In the genomic region with DNA sequence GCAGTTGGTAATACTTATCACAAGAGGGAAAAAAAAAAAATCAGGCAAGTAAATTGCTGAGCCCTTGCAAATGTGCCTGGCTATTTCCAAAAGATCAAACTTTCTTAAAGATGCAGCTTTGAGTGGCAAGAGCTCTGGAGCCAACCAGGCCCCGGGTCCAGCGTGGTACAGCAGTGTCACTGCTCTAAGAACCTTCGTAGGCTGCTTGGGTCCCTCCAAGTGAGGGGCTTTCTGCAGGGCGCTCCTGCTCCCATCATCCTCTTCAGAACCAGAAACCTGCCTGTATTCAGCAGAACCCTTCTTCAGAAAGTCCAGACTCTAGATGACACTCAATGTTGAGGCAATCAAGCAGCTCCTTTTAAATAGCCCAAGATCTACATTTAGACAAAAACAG, we compare ENCODE assay signal across 9 mouse cellular contexts. TPM values are rescaled to one million over a fixed set of nuclear protein-coding genes. Genes with fewer than 3 reads are reported as not detected.
DNase-seq lines count a peak whose midpoint lies in the region; ATAC-seq lines count a peak whose summit lies in the region.
"Had no signal": no experiment of that assay in that cellular context is flagged by ENCODE, and none has a peak within 500 bp of the region (broad histone marks: within the 10 kb centered on the region; RNA-seq: fewer than 3 reads in every experiment).

No protein-coding gene starts in this region.

- intact Hi-C loops in heart, postnatal 36 days (cut with DNase I), result loop anchor here (10.0 kb wide), 1 partner anchor 839 kb away; no protein-coding TSS in a partner anchor

- no peaks in the 10 kb centered on the region for H3K9me3 ChIP-seq in heart, embryonic 11.5 days (replicated peaks; ENCODE audit: control insufficient read depth, low read length)
- no peaks in the 10 kb centered on the region for H3K9me3 ChIP-seq in hindbrain, embryonic 13.5 days
- no peaks in the 10 kb centered on the region for H3K9me3 ChIP-seq in midbrain, embryonic 10.5 days (replicated peaks)

- H3K27ac ChIP-seq in heart, embryonic 11.5 days (ENCODE audit: low read depth, low read length), result no peak overlapping the region
- no peak overlapping the region for H3K27ac ChIP-seq in brown adipose tissue, adult 24 weeks (replicated peaks; ENCODE audit: low read depth, low read length)
- H3K27ac ChIP-seq in hindbrain, embryonic 13.5 days, result no peak overlapping the region
- no peak overlapping the region for H3K27ac ChIP-seq in midbrain, embryonic 10.5 days (replicated peaks)

- peak overlapping the region; percentile 99 for H3K4me2 ChIP-seq in heart, embryonic 11.5 days
- H3K4me2 ChIP-seq in hindbrain, embryonic 13.5 days, result peak overlapping the region; percentile 100

- ATAC-seq in heart, embryonic 11.5 days (replicated peaks; ENCODE audit: insufficient number of reproducible peaks, low FRiP score, low TSS enrichment), result no peak
- ATAC-seq in hindbrain, embryonic 13.5 days (ENCODE audit: low FRiP score), result no peak

- peak overlapping the region; percentile 58 for H3K4me3 ChIP-seq in heart, embryonic 11.5 days (ENCODE audit: low read depth, low read length)
- H3K4me3 ChIP-seq in brown adipose tissue, adult 24 weeks (ENCODE audit: insufficient read depth, low read depth, low read length), result 0 out of 2 replicates have a peak overlapping the region, but pooled peaks have one; percentile 51
- H3K4me3 ChIP-seq in hindbrain, embryonic 13.5 days, result peak overlapping the region; percentile 63
- peak overlapping the region; percentile 72 for H3K4me3 ChIP-seq in midbrain, embryonic 10.5 days

- H3K9ac ChIP-seq in heart, embryonic 11.5 days (ENCODE audit: low read depth, low read length), result no peak overlapping the region
- H3K9ac ChIP-seq in hindbrain, embryonic 13.5 days, result peak overlapping the region; percentile 69

- 28% methylated on average over 4 of the region's 4 CpGs for WGBS in heart, embryonic 11.5 days (ENCODE audit: insufficient replicate concordance)
- 18% methylated on average over 4 of the region's 4 CpGs for WGBS in hindbrain, embryonic 13.5 days
- WGBS in midbrain, embryonic 10.5 days, result 16% methylated on average over 4 of the region's 4 CpGs

- DNase-seq in heart, postnatal 36 days, result no peak
- no peak for DNase-seq in midbrain, embryonic 10.5 days (ENCODE audit: low spot score)
- no peak for DNase-seq in frontal cortex, postnatal 25 days (ENCODE audit: low spot score in 2 of 2)
- DNase-seq in adrenal gland, postnatal 4 days (ENCODE audit: low spot score in 2 of 2), result no peak
- DNase-seq in spleen, adult 18-20 months, result no peak
- DNase-seq: lung, adult 18-20 months had no signal

- H3K36me3 ChIP-seq in heart, embryonic 11.5 days (ENCODE audit: control insufficient read depth, insufficient read depth, low read length), result no peaks in the 10 kb centered on the region
- H3K36me3 ChIP-seq in hindbrain, embryonic 13.5 days, result no peaks in the 10 kb centered on the region
- no peaks in the 10 kb centered on the region for H3K36me3 ChIP-seq in midbrain, embryonic 10.5 days

- no peaks in the 10 kb centered on the region for H3K4me1 ChIP-seq in heart, embryonic 11.5 days (ENCODE audit: control insufficient read depth, insufficient read depth, low read length)
- no peaks in the 10 kb centered on the region for H3K4me1 ChIP-seq in brown adipose tissue, adult 24 weeks (ENCODE audit: control insufficient read depth, insufficient read depth, insufficient read length, low read length)
- H3K4me1 ChIP-seq in hindbrain, embryonic 13.5 days (replicated peaks), result peaks cover 16% of the 10 kb centered on the region
- H3K4me1 ChIP-seq in midbrain, embryonic 10.5 days, result peaks cover 15% of the 10 kb centered on the region

- peaks cover 58% of the 10 kb centered on the region for H3K27me3 ChIP-seq in heart, embryonic 11.5 days (ENCODE audit: control insufficient read depth, insufficient read depth, low read length)
- H3K27me3 ChIP-seq in hindbrain, embryonic 13.5 days, result peaks cover 57% of the 10 kb centered on the region
- peaks cover 56% of the 10 kb centered on the region for H3K27me3 ChIP-seq in midbrain, embryonic 10.5 days (ENCODE audit: low read depth, poor library complexity, severe bottlenecking)

RNA-seq across cellular contexts. Expression of gene Alkal2, which starts 0.5 kb away (rescaled TPM):
- polyA plus RNA-seq in heart, embryonic 11.5 days (2014; fragmentation: Nextera tagmentation; extraction: Ambion mirVana), result 0.26 TPM in 1 of 2 replicates, not detected in the other
- total RNA-seq in heart, postnatal 36 days (2021), result under 1 TPM; 0.44 to 0.98 TPM
- polyA plus RNA-seq in brown adipose tissue, adult 24 weeks (2012; ENCODE audit: insufficient read depth, insufficient read length, missing spikeins), result 0.67 and 2.0 TPM in 2 replicates
- 0.45 TPM in 1 of 2 replicates, not detected in the other for polyA plus RNA-seq in hindbrain, embryonic 13.5 days (2015; fragmentation: Nextera tagmentation; extraction: Ambion mirVana)
- 0.25 and 0.38 TPM in 2 replicates for polyA plus RNA-seq in midbrain, embryonic 10.5 days (2016; fragmentation: Nextera tagmentation; extraction: Ambion mirVana)
- total RNA-seq in adrenal gland, postnatal 4 days (2021), result under 1 TPM; 0.39 to 0.73 TPM

RNA-seq across cellular contexts. Expression of gene Acp1, which starts 27.8 kb away (rescaled TPM):
- polyA plus RNA-seq in heart, embryonic 11.5 days (2014; fragmentation: Nextera tagmentation; extraction: Ambion mirVana), result 135 and 149 TPM in 2 replicates
- total RNA-seq in heart, postnatal 36 days (2021), result 10 to 100 TPM; 28.7 to 30.6 TPM
- polyA plus RNA-seq in brown adipose tissue, adult 24 weeks (2012; ENCODE audit: insufficient read depth, insufficient read length, missing spikeins), result 61.2 and 66.5 TPM in 2 replicates
- polyA plus RNA-seq in hindbrain, embryonic 13.5 days (2015; fragmentation: Nextera tagmentation; extraction: Ambion mirVana), result 133 and 136 TPM in 2 replicates
- polyA plus RNA-seq in midbrain, embryonic 10.5 days (2016; fragmentation: Nextera tagmentation; extraction: Ambion mirVana), result 227 and 241 TPM in 2 replicates
- 10 to 100 TPM; 74.9 to 81.0 TPM for total RNA-seq in adrenal gland, postnatal 4 days (2021)

RNA-seq across cellular contexts. Expression of gene Sh3yl1, which starts 27.9 kb away (rescaled TPM):
- 11.7 and 13.0 TPM in 2 replicates for polyA plus RNA-seq in heart, embryonic 11.5 days (2014; fragmentation: Nextera tagmentation; extraction: Ambion mirVana)
- total RNA-seq in heart, postnatal 36 days (2021), result 1 to 10 TPM; 1.8 to 2.3 TPM
- polyA plus RNA-seq in brown adipose tissue, adult 24 weeks (2012; ENCODE audit: insufficient read depth, insufficient read length, missing spikeins), result 1.5 and 2.1 TPM in 2 replicates
- 50.8 and 52.0 TPM in 2 replicates for polyA plus RNA-seq in hindbrain, embryonic 13.5 days (2015; fragmentation: Nextera tagmentation; extraction: Ambion mirVana)
- polyA plus RNA-seq in midbrain, embryonic 10.5 days (2016; fragmentation: Nextera tagmentation; extraction: Ambion mirVana), result 15.6 and 18.9 TPM in 2 replicates
- 10 to 100 TPM in 1 of 2 experiments, 1 to 10 TPM in 1; 7.8 to 11.4 TPM for total RNA-seq in adrenal gland, postnatal 4 days (2021)
